Mouse (Mus musculus) liver (tissue): ENCODE measurements around the gene Kcnq1.

Experiments used
- DNase-seq: peaks from one replicate; pipeline ENCODE4 v3.0.0-alpha.2; 2020; ENCODE audit warnings: mixed read lengths

Kcnq1 gene

GRCm38 (mm10) chr7:143433331-143433730 lies 327.2 kb downstream of the Kcnq1 start:
- no peak for DNase-seq

- DNase-seq: peak; percentile 8
These were observed 331.2 kb downstream of the Kcnq1 start for GRCm38 (mm10) chr7:143437231-143437893.

- peak; percentile 10 for DNase-seq
These were observed 331.9 kb downstream of the Kcnq1 start for GRCm38 (mm10) chr7:143437894-143438581.

- DNase-seq: no peak
These were observed 332.8 kb downstream of the Kcnq1 start for GRCm38 (mm10) chr7:143438965-143439364.

- DNase-seq: no peak
These were observed 338.4 kb downstream of the Kcnq1 start for GRCm38 (mm10) chr7:143444580-143444954.

- DNase-seq: no peak
These were observed 338.9 kb downstream of the Kcnq1 start for GRCm38 (mm10) chr7:143444955-143445648.

GRCm38 (mm10) chr7:143445651-143446460 lies 339.7 kb downstream of the Kcnq1 start:
- no peak for DNase-seq

- no peak for DNase-seq
These were observed 341.0 kb downstream of the Kcnq1 start for GRCm38 (mm10) chr7:143447130-143447529.

- DNase-seq: no peak
These were observed 352.8 kb downstream of the Kcnq1 start for GRCm38 (mm10) chr7:143458963-143459331.

GRCm38 (mm10) chr7:143459332-143460211 lies 353.4 kb downstream of the Kcnq1 start:
- no peak for DNase-seq

- DNase-seq: no peak
These were observed 354.2 kb downstream of the Kcnq1 start for GRCm38 (mm10) chr7:143460217-143460834.

GRCm38 (mm10) chr7:143460874-143461273 lies 354.7 kb downstream of the Kcnq1 start, which contains the start of gene Cdkn1c:
Gene Cdkn1c (minus strand): TSS chr7:143461050.
- DNase-seq: peak; percentile 89

- no peak for DNase-seq
These were observed 355.2 kb downstream of the Kcnq1 start for GRCm38 (mm10) chr7:143461294-143461870.

- no peak for DNase-seq
These were observed 355.8 kb downstream of the Kcnq1 start for GRCm38 (mm10) chr7:143461920-143462319.

- no peak for DNase-seq
These were observed 356.4 kb downstream of the Kcnq1 start for GRCm38 (mm10) chr7:143462516-143462915.

- peak; percentile 74 for DNase-seq
These were observed 357.8 kb downstream of the Kcnq1 start for GRCm38 (mm10) chr7:143463865-143464415.

GRCm38 (mm10) chr7:143464811-143465560 lies 358.8 kb downstream of the Kcnq1 start:
- peak; percentile 72 for DNase-seq

- DNase-seq: peak; percentile 72
These were observed 360.0 kb downstream of the Kcnq1 start for GRCm38 (mm10) chr7:143466099-143466677.

- DNase-seq: no peak
These were observed 361.6 kb downstream of the Kcnq1 start for GRCm38 (mm10) chr7:143467714-143468113.

- DNase-seq: peak; percentile 74
These were observed 363.8 kb downstream of the Kcnq1 start for GRCm38 (mm10) chr7:143469946-143470345.
